Mouse (Mus musculus) mesoderm, embryonic 11.5 days (tissue): Measurements from ENCODE around the gene Spindoc.
A peak's percentile ranks its signal among the peaks of the same experiment; 100 is the strongest.
"Not testable (repeated sequence)": the region's sequence is repeated elsewhere in the genome, so short reads cannot be mapped to it uniquely, and the experiment has no call there.

ENCODE experiments used
- DNase-seq: peaks from one replicate; pipeline ENCODE4 v3.0.0-alpha.2; 2012; ENCODE audit warnings: low read depth, low spot score

Spindoc gene

DNA sequence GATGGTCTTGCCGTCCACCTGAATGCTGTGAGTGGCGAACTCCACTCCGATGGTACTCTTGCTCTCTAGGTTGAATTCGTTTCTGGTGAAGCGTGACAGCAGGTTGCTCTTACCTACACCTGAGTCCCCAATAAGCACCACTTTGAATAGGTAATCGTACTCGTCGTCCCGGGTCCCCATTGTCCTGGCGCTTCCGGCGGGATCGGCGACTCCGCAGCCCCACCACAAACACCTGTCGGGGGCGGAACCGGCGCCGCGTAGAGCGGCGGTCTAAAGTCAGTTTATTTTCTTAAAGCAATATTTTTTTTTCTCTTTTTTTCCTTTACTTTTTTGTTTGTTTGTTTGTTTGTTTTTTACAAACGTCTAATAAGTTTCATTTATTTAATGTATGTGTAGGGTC lies 16.1 kb upstream of the Spindoc start:
- not testable (repeated sequence) for DNase-seq

DNA sequence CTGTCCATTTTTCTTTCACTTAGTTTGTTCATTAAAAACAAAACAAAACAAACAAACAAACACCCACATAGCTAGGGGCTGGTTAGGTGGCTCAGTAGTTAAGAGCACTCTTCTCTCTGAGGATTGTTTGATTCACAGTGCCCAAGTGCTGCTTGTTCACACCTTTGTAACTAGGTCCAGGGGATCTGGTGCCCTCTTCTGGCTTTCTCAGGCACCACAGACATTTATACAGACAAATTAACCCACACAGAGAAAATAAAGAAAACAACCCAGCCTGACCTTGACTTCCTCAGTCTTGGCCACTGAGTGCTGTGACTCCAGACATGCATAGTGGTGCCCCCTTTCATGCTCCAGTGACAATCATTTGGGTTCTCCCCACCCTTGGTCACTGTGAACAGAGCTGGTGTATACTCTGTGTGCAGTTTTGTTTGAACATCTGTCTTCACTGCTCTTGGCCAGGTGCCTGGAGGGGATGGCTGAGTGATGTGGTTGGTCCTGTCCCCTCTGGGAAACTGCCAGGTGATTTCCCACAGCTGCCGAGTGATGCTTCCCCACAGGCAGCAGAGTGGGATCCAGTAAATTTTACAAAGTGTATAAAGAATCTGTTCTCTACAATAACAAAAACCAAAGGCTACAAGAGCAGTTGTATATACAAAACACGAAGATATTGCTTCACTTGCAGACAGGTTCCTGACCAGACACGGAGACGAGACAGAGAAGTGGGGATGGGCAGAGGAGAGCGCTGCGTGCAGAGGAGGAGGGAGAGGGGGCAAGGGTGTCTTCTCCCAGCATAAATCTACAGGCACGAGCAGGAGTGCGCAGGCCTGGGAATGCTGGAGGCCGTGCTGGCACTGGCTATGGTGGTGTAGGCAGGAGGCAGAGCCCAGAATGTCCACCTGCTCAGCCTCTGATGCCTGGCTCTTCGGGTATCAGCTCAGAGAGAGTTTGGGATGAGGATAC lies 14.4 kb upstream of the Spindoc start:
- not testable (repeated sequence) for DNase-seq

DNA sequence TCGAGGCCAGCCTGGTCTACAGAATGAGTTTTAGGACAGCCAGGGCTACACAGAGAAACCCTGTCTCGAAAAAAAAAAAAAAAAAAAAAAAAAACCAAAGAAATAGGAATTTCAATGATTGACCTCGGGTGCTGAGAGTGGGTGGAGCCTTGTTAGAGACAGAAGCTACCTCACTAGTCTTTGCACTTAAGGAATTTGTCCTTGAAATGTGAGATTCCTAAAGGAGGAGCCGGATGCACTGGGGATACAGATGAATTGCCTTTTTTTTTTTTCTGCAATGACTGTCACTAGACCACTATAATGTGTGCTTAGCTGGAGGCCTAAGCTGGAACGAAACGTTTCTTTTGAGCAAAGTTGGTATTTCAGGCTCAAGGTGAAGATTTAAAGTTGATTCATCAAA lies 5.7 kb upstream of the Spindoc start:
- no peak for DNase-seq

DNA sequence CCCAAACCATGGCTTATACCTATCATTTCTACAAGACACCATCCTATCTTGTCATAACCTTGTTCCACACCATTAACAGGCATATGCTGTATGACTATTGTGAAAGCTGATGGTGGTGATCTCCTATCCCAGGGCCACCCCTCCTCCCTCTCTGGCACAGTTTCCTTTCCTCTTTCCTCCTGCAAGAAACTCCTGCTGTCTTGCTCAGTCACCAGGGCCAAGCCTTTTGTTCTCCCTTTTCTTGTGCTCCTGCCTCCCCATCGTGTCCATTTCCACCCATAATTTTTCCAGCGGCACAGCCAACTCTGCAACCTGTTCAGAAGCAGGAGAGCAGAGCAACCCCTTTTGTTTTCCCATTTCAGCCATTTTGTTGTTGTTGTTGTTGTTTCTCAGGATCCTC lies 3.2 kb upstream of the Spindoc start:
- no peak for DNase-seq

DNA sequence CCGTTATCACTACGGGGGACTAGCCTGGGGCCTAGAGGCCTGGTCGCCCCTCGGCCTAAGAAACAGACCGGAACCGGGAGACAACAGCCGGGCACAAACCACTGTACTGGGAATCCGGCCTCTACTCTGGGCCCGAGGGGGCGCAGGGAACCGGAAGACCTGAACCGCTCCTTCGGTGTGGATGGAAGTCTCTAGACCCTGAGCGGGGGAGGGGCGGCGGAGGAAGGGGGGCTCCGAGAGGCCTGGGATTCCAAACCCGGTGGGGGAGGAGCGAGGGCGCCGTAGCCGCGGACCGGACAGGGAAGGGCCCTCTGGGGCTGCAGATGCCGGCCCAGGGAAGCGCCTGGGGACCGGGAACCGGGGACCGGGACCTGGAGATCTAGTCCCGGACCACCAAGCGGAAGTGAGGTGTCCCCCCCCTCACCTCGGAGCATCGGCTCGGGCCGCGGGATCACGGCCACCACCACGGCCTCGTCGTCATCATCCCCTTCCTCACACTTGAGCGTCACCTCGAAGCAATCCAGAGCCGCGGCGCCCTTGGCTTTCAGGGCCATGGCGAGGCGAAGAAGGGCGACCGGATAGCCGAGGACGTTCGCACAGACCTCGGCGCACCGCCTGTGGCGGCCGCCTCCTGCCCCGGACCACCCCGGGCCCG lies 419 bp downstream of the Spindoc start:
- DNase-seq = peak; percentile 74

DNA sequence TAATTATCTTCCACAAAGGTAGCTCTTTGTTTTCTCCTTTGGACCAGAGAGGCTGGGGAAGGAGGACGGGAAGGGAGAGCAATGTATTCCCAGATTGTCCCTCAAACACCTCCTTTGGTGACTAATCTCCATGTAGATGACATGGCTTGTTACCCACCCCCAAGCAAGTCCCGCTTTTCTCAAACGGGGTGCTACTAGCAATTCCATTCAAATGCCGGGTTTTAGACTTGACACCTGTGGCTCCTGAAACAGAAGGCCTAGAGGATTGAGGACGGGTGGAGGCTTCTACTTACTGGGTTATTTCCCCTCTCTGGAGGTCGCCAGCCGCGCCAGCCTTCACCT lies 917 bp downstream of the Spindoc start:
- no peak for DNase-seq

DNA sequence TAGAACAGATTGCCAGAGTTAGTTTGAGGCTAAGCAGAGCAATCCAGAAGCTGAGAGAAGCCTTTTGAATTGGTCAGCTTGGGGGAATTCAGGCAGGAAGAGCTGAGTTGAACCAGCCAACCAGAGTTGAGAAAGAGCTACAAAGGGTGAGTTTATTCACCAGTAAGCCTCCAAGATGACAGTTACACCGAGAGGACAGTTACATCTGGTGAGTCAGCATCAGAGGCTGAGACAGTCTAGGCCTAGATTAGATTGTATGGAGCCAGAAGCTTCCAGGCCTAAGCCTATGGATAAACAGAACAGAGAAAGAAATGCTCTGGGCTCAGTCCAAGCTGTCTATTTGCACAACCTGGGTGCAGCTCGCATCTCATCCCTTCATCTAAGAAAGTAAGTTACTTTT lies 5.2 kb downstream of the Spindoc start:
- DNase-seq = no peak

DNA sequence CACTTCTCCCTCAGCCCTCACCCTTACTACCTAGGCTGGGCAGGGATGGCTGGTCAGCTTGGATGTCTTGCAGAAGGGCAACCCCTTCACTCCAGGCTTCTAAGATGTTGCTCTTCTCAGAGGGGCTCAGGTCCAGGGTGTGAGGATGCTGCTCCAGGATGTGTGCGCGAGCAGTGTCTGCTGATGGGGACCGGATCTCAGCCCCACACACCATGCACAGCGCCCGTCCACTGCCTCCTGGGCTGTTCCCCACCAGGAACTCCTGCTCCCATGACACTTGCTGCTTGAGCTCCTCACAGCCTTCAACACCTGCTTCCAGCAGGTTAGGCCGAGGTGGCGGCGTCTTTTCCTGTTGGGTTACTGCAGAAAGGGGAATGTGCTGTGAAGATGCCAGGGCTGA lies 8.3 kb downstream of the Spindoc start:
- DNase-seq = no peak

DNA sequence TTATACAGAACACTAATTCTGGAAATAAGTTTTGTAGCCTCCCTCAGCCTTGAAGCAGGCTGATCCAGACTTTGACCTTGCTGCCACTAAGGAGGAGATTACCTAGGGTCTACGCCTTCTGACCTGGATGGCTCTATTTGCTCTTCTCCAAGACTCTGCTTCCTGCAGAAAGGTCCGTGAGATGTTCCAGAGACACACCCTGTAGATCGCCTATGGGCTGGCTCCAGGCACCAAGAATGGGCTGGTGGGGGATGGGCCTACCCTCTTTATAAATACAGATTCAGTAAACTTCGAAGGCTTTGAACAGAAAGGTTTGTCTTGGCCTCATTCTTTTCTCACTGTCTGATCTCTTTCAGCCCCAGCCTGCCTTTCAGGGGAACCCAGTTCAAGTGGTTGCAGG lies 13.3 kb downstream of the Spindoc start:
- DNase-seq = not testable (repeated sequence)

DNA sequence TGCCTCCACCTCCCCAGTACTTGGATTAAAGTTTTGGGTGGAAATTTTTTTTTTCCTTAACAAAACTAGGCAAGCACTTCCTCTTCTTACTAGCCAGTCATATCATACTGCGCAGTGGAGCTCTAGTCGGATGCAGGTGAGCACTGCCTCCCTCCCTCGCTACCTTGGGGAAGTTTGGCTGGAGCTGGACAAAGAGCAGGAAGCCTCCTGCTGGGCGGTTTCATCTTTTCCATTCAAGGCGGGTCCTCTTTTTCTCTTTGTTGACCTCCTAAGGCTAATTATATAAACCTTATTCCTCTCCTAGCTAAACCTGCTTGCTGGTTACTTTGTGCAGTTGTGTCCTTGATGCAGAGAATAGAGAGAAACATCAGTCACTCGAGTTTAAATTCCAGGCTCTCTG lies 29.2 kb downstream of the Spindoc start:
- DNase-seq = no peak

DNA sequence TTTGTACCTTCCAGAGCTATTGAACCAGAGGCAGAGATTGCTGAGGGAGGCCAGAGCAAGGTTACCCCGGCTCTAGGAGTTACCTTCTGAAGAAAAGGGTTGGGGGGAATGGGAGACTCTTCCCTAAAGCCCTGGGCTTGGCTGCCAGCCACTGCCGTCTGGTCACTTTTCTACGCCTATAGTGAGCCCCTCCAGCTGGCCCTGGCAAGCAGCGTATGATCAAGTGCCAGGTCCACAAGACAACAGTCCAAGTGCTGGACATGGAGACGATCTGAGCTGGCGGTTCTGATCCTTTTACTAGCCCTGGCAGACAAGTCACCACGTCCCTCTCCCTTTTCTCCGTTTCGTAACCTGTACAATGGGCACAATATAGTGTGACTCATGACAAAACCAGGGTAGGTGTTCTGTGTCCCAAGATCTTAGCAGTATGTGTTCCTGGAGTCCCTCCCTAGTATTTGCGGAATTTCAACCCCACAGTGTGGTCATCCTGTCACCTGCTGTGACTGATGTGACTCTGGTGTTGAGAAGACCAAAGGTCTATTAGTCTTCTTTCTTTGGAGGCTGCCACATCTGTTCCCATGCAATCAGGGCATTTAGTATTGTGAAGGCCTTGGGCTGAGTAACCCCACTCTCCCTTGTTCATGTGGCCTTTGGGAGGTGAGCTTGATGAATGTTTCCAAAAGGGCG lies 29.8 kb downstream of the Spindoc start:
- DNase-seq = no peak

DNA sequence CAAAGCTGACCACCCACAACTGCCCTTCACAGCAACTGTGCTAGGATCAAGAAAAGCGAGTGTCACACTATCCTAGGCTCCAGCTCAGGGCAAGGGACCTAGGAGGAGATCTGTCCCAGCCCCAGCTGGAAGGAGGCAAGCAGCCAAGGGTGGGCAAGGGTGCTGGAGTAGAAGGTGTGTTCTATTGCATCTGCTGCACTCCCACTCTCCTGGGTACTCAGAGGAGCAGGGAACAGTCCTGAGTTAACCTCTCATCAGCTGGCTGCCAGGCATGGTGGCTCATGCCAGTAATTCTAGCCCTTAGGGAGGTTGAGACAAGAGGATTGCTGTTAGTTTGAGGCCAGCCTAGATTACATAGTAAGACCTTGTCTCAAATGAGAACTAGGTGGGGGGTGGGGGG lies 32.8 kb downstream of the Spindoc start:
- DNase-seq = no peak

DNA sequence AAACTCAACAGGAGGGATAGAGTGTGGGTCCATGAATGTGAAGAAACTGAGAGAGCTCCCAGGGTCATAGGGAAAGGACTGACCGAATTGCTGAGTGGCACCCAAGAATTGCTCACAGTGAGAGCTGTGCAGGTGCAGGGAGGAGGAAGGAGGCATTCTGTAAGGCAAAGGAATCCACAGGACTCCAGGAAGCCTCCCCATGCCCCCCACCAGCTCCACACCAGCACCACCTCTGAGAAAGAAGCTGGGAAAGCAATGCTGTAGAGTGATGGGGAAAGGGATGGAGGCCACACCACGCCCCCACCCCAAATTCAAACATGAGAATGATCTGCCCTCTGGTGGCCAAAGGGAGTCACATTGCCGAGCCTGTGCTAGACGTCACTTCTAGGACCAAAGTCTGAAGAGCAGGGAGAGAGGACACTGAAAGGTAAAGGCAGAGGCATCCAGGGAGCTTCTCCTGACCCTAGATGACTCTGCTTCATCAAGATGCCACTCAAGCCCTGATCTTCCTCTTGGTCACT lies 37.5 kb downstream of the Spindoc start:
- peak; percentile 74 for DNase-seq

DNA sequence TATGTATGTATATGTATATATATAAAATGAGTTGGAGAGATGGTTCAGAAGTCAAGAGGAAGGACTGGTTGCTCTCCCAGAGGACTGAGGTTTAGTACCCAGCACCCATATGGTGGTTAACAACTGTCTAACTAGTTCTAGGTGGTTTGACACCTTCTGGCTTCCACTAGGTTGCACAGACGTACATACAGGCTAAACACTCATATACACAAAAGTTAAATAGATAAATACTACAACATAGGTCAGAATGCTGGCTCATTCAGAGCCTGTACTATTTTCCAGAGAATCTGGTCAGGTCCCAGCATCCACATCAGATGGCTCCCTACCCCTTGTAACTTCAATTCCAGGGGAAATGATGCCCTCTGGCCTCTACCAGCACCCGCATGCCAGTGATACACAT lies 40.1 kb downstream of the Spindoc start:
- DNase-seq = no peak

DNA sequence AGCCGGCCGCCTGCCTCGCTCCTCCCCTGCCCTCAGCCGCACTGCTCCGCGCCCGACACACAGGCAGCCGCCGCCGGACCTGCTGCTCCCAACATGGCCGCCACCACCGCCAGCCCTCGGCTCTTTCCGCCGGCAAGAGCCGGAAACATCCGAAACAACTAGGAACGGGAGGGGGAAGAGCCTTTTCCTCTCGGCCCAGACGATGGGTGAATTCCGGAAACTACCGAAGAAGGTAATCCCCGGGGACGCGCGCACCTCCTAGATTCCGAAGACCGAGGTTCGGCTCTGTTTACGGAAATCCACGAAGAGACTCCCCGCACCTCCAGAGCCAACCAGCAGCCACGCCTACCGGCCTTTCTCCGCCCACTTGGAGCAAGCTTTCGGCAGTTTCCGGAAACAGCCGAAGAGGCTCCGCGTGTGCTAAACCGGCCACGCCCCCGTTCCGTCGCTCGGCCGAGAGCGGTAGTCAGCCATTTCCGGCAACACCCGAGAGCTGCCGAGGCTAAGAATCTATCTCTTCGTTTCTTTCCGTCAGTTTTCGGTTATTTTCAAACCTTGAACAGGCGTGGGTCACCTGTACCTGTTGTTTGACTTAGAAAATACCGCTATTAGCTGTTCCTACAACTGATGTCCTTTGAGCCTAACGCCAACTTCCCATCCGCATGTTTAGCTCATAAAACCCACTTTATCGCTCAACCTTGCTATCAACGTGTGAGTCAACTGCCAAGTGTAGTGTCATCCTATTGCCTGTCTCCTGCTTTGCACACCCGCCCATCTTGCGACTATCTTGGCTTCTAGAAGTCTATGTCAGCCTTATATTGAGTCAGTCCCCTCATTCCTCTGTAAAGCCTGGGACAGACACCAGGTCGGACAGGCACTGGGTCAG lies 41.0 kb downstream of the Spindoc start, which contains the start of gene Mark2:
Mark2 (minus strand) TSS at position 349 of the 886 bp plus-strand sequence.
- peak; percentile 100 for DNase-seq

DNA sequence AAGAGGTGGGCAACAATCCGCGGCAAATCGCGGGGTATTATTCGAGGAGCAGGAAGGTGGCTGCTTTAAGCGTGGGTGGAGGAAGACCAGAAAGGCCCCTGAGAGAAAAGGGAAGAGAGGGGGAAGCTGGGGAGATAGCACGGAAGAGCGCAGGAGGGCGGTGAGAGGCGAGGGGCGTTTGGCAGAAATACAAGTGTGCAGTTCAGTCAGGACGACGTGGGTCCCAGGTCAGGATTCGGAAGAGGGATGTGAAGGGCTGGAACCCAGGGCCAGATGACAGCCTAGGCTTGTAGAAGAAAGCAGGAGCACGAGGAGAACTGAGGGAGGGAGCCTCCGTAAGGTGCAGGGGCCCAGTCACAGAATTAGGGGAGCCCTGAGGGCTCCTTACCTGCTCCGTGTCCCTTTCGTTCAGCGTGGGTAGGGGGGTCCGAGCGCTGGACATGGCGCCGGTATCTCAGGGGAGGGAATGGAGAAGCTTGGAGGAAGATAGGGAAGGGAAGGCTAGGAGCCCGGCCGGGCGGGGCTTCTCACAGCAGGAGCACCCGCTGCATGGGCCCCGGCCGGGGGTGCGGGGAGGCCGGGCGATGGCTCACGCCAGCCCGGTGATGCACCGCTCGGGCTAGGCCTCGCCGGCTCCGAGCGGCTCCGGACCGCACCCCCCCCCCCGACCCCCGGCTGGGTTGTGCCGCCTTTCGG lies 41.9 kb downstream of the Spindoc start:
- no peak for DNase-seq

DNA sequence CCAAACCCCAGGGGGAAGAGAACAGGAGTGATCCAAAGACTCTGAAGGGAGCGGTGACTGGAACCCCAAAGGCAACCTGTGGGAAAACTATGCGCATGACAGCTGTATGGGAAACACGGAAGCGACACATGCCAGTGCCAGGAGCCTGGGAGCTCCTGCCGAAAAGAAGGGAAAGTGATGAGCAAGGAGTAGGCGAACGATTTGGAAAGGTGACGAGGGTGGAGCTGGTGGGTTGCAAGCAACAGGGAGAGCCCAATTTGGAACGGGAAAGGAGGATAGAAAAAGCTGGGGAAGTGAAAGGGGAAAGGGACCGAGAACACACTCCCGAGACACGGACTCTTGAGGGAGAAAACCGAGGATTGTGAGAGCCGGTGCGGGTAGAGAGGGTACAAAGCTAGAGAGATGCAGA lies 42.4 kb downstream of the Spindoc start:
- DNase-seq = peak; percentile 23

DNA sequence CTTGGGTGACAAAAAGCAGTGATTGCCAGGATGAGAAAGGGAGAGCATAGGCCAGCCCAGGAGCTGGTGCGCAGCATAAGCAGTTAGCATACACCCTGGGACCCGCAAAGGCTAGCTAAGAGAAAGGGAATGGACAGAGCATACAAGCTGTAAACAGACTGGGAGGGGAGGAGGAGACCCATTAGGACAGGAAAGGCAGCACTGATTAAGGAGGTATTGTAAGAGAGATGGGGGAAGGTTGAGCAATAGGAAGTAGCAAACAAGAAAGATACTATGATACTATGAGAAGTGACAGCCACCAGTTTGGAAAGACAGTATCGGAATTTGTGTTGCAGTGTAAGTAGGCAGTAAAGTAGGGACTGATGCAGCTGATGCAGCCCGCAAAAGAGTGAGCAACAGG lies 42.9 kb downstream of the Spindoc start:
- no peak for DNase-seq

DNA sequence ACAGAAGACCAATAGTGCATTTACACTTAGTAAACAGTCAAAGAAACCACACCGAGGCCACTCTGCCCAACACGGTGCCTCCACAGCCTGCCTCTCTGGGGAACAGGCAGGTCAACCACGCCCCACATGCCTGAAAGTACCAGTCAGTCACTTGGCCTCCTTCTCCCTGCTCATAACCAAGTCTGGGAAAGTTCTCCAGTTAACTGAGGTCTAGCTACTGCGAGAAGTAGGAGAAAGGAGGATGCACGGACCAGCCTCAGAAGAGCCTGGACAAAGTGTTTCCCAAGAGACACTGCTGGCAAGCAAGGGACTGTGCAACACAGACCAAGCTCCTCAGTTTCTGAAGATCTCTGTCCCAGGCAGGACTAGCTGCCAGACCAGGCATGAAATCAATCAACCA lies 43.8 kb downstream of the Spindoc start:
- no peak for DNase-seq

DNA sequence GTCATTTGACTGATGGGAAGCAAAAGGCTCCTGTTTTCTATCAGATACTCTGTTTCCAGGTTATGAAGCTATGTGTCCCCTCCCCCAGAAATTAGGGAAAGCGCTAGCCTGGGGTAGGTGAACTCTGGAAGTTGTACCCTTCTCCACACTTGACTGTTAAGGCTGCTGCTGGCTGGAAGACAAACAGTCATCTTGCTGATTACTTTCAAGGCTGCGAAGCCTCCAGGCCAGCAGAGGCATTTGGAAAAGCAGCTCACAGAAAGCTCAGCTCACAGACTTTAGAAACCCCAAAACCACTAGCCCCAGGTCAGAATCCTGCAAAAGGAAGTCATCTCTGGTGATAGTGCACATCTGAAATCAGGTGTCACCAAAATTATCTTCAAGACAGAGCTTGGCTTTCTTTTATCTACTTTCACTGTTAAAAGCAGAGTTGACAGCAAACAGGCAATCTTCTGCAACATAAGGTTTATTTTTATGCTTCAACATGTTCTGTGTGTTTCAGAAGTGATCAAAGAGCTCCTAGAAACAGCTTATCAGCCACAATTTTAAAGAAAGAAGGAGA lies 44.9 kb downstream of the Spindoc start:
- DNase-seq = no peak
